Mouse (Mus musculus) intestine, embryonic 15.5 days (tissue): ENCODE measurements around the gene Zar1. TPM values are rescaled to one million over a fixed set of nuclear protein-coding genes. Genes with fewer than 3 reads are reported as not detected.
"Not testable (repeated sequence)": the region's sequence is repeated elsewhere in the genome, so short reads cannot be mapped to it uniquely, and the experiment has no call there.

Experiments used
- ATAC-seq: fragments of 200-750 bp; cut with Nextera tagmentation; 2 replicates; pipeline ENCODE4 v1.8.0; 2017; ENCODE audit warnings: moderate TSS enrichment, moderate library complexity
- H3K27ac ChIP-seq: fragments of 300-500 bp; sonication (generic); 2 replicates; pipeline ENCODE4 v1.5.1; 2015; ENCODE audit warnings: mild to moderate bottlenecking, inconsistent platforms
- H3K27me3 ChIP-seq: fragments of 300-500 bp; sonication (generic); replicated peaks from 2 replicates; pipeline ENCODE4 v1.6.1; 2015; ENCODE audit warnings: inconsistent platforms
- H3K36me3 ChIP-seq: fragments of 300-500 bp; sonication (generic); 2 replicates; pipeline ENCODE4 v1.6.1; 2015; ENCODE audit warnings: inconsistent platforms
- H3K4me1 ChIP-seq: fragments of 300-500 bp; sonication (generic); replicated peaks from 2 replicates; pipeline ENCODE4 v1.6.1; 2015; ENCODE audit warnings: inconsistent platforms
- H3K4me2 ChIP-seq: fragments of 300-500 bp; sonication (generic); replicated peaks from 2 replicates; pipeline ENCODE4 v1.6.1; 2015; ENCODE audit warnings: mild to moderate bottlenecking, inconsistent platforms
- H3K4me3 ChIP-seq: fragments of 300-500 bp; sonication (generic); replicated peaks from 2 replicates; pipeline ENCODE4 v1.5.1; 2015; ENCODE audit warnings: inconsistent platforms
- H3K9ac ChIP-seq: fragments of 300-500 bp; sonication (generic); 2 replicates; pipeline ENCODE4 v1.6.1; 2015; ENCODE audit warnings: inconsistent platforms
- H3K9me3 ChIP-seq: fragments of 300-500 bp; sonication (generic); 2 replicates; pipeline ENCODE4 v1.6.1; 2016; ENCODE audit warnings: inconsistent platforms
- WGBS: fragments of 180-500 bp; shearing (Covaris S2); methylation state at CpG from one replicate; pipeline ENCODE4 v1.1.7; 2015; 5-methylcytosine and 5-hydroxymethylcytosine counted together
- polyA plus RNA-seq: library from polyadenylated mRNA; unstranded; fragments of >200 nt; fragmentation: Nextera tagmentation; extraction: Ambion mirVana; gene quantifications from 2 replicates; pipeline ENCODE4 v1.2.1, GENCODE M21; 2015

Zar1 gene
- polyA plus RNA-seq = 0.15 and 0.31 TPM in 2 replicates

DNA sequence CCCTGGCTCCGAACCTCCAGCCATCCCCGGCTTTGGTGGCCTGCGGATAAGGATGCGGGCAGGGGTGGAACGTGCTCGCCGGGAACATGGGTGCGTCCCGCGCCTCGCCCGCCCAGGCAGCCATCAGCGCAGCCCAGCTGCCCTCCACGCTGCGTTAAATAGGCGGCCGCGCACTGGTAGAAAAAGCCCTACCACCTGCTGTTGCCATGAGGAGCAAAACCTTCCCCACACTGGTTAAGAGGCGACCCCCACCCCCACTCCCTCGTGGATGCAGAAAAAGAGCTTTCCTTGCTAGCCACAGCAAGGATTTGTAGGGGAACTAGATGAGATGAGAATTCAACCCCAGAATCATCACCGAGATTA is at the start of gene Zar1:
Zar1 (minus strand) TSS at position 285 of the 363 bp plus-strand sequence.
- WGBS = 17% methylated on average over 14 of the region's 21 CpGs
- H3K36me3 ChIP-seq, H3K27me3 ChIP-seq, H3K9me3 ChIP-seq, H3K4me1 ChIP-seq, H3K27ac ChIP-seq: not testable (repeated sequence)
- peak; percentile 62 for ATAC-seq
- Histone ChIP-seq H3K9ac (peak within 1 kb of the TSS; percentile 42), H3K4me3 (peak within 1 kb of the TSS; percentile 43), H3K4me2 (peak within 1 kb of the TSS; percentile 91)

DNA sequence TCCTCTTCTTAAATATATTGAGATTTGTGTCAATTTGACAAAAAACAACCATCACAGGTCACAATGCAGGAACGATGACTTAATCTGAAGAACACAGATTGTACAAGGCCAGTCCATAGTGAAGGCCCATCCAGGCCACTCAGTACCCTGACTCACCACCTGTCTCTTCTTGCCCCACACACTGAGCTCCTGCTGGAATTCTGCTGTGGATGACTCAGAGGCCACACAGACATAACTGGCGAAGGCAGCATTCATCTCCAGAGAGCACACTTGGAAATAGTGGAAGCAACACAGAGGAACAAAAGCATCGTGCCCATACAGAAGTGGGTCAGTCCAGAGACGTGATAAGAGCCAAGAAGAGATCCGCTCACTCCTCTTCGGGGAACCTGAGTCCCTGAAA is 49.0 kb upstream of the Zar1 start:
- Histone ChIP-seq H3K9ac (no peak overlapping the region), H3K9me3 (no peaks in the 10 kb centered on the region), H3K4me2 (no peak overlapping the region), H3K4me3 (no peak overlapping the region), H3K36me3 (no peaks in the 10 kb centered on the region), H3K27me3 (no peaks in the 10 kb centered on the region), H3K27ac (no peak overlapping the region), H3K4me1 (no peaks in the 10 kb centered on the region)
- WGBS = 90% methylated on average over 6 of the region's 6 CpGs
- ATAC-seq = no peak

DNA sequence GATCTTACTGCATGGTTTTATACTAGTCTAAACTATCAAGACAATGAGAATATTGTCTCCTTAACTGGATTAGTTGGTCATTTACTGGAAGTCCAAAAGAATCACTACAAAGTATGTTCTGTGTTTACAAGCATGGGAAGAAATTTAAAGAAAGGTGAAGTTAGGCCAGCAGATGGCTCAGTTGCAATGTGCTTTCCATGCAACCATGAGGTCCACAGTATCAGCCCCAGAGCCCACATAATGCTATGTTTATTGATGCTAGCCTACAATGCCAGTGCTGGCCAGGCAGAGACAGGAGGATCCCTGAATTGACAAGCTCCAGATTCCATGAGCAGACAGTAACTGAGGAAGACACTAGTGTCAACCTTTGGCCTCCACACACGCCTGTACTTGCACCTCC is 40.0 kb upstream of the Zar1 start:
- H3K27me3 ChIP-seq = no peaks in the 10 kb centered on the region
- no peaks in the 10 kb centered on the region for H3K4me1 ChIP-seq
- no peak overlapping the region for H3K9ac ChIP-seq
- H3K27ac ChIP-seq = no peak overlapping the region
- no peaks in the 10 kb centered on the region for H3K9me3 ChIP-seq
- H3K4me2 ChIP-seq = no peak overlapping the region
- no peak overlapping the region for H3K4me3 ChIP-seq
- no peak for ATAC-seq
- H3K36me3 ChIP-seq = no peaks in the 10 kb centered on the region
- 95% methylated on average over 1 of the region's 1 CpGs for WGBS

DNA sequence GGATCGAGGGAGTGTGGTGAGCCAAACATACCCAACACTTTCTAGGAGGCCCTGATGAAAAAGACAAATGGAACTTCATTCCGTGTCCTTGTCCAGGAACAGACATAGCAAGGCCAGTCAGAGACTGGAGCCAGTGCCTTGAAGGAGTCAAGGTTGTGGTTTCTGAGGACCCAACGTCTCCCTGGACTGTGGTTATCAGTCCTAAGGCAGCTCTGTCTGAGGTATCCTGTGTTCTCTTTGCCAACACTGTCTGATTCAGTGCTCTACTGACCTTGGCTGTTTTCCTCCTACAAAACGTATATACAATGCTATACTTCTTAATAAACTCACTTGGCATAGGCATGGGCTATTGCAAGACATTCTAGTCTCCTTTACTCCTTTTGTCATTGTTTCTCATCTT is 36.4 kb upstream of the Zar1 start:
- H3K27me3 ChIP-seq = no peaks in the 10 kb centered on the region
- H3K4me2 ChIP-seq = no peak overlapping the region
- no peak overlapping the region for H3K27ac ChIP-seq
- H3K4me3 ChIP-seq = no peak overlapping the region
- no peak for ATAC-seq
- WGBS = 85% methylated on average over 4 of the region's 4 CpGs
- H3K9ac ChIP-seq = no peak overlapping the region
- no peaks in the 10 kb centered on the region for H3K9me3 ChIP-seq
- H3K4me1 ChIP-seq = no peaks in the 10 kb centered on the region
- H3K36me3 ChIP-seq = no peaks in the 10 kb centered on the region

DNA sequence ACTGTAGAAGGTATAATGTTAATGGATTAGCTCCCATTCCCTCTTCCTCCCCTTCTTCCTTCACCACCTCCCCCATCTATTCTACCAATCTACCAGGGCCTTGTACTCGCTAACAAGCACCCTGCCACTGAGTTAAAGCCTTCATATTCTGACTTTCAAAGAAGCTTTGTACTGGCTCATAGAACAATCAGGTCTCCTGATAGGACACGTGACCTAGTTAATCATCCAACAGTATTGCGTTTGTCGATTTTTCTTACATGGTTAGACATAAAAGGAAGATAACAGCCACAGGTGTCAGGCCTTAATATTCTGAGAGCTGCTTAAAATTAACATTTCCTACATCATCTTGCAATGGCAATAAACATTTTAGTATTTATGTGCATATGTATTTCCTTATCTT is 22.1 kb upstream of the Zar1 start:
- no peaks in the 10 kb centered on the region for H3K27me3 ChIP-seq
- no peak overlapping the region for H3K9ac ChIP-seq
- H3K4me2 ChIP-seq = no peak overlapping the region
- H3K36me3 ChIP-seq = no peaks in the 10 kb centered on the region
- peak; percentile 68; the same call in 1 of the 2 replicates for ATAC-seq
- no peaks in the 10 kb centered on the region for H3K9me3 ChIP-seq
- H3K4me3 ChIP-seq = no peak overlapping the region
- H3K27ac ChIP-seq = no peak overlapping the region
- 77% methylated on average over 4 of the region's 4 CpGs for WGBS
- no peaks in the 10 kb centered on the region for H3K4me1 ChIP-seq

DNA sequence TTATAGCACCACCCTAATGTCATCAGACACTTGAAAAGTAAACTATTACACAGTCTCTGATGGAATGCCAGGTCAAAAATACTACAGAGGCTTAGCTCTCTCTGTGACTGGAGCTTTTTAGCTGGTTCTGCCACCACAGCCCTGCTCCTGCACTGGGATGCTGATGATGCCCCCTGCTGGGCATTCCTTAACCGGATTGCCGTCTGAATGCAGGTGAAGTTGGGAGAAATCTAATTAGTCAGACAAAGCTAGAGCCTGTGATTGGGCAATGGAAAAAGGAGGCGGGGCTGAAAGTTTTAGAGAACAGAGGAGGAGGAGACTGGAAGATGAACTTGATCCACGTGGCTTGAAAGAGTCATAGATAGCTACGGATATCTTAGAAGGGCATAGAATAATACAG is 20.0 kb upstream of the Zar1 start:
- H3K27me3 ChIP-seq = no peaks in the 10 kb centered on the region
- H3K27ac ChIP-seq = no peak overlapping the region
- no peaks in the 10 kb centered on the region for H3K9me3 ChIP-seq
- WGBS = 18% methylated on average over 5 of the region's 5 CpGs
- no peak overlapping the region for H3K4me3 ChIP-seq
- H3K4me1 ChIP-seq = no peaks in the 10 kb centered on the region
- no peaks in the 10 kb centered on the region for H3K36me3 ChIP-seq
- H3K4me2 ChIP-seq = no peak overlapping the region
- no peak overlapping the region for H3K9ac ChIP-seq
- ATAC-seq = peak; percentile 70

DNA sequence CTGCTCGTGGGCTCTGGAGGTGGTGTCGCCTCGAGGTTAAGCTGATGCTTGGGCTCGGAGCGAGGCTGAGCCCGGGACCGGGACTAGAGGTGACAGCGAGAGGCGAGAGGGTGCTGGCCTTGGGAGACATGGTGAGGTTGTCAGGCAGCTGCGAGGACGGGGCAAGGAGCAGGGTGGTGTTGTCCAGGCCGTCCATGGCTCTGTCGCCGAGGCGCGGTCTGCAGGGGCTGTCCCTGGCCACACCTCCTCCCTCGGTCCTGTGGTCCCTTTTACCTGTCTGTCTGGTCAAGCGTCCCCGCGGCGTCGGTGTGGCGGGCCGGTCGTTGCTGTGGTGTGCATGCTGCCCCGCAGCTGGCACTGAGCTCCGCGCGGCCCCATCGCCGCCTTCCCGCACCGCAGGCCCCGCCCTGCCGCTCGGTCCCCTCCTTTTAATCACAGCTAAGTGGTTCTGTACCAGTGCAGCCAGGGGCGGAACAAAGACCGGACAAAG is 6.2 kb upstream of the Zar1 start, which contains the start of gene Gm5868:
Gm5868 (minus strand) TSS at position 360 of the 490 bp plus-strand sequence.
- H3K4me1 ChIP-seq = no peaks in the 10 kb centered on the region; the same call in 1 of the 2 replicates
- ATAC-seq = peak; percentile 75
- peaks cover 8% of the 10 kb centered on the region for H3K27me3 ChIP-seq
- H3K36me3 ChIP-seq = no peaks in the 10 kb centered on the region
- H3K9me3 ChIP-seq = no peaks in the 10 kb centered on the region
- 5% methylated on average over 38 of the region's 38 CpGs for WGBS
- peak within 1 kb of the TSS; percentile 39 for H3K4me3 ChIP-seq
- peak within 1 kb of the TSS; percentile 79 for H3K4me2 ChIP-seq
- no peak within 1 kb of the TSS for H3K27ac ChIP-seq
- H3K9ac ChIP-seq = peak within 1 kb of the TSS; percentile 30

DNA sequence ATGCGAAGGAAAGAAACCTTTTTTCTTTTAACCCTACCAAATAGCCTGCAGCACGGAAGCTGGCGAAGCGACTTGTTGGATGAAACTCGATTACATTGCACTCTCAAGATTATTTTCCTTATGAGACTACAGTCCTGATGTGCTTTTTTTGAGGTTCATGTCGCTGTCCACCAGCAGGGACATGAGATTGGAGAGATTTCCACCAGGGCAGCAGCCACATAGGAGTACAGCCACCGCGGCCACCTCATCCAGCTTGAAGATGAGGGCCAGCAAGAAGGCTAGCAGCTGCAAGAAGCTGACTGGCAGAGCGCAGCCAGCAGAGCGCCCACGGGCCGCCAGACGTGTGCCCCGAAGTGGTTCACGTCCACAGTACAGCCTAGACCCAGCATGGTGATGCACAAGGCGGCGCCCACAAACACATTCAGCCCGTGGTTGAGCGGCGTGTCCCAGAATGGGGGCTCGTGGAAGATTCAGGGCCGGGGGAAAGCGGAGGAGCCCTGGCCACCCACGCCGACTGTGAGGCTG is 5.7 kb upstream of the Zar1 start:
- Histone ChIP-seq H3K4me2 (peak overlapping the region; percentile 79), H3K9ac (peak overlapping the region; percentile 30; the same call in 1 of the 2 replicates), H3K4me3 (peak overlapping the region; percentile 39)
- not testable (repeated sequence) for H3K27me3 ChIP-seq, H3K4me1 ChIP-seq, H3K27ac ChIP-seq, H3K9me3 ChIP-seq, H3K36me3 ChIP-seq
- peak; percentile 25; the same call in 1 of the 2 replicates for ATAC-seq
- 43% methylated on average over 25 of the region's 25 CpGs for WGBS

DNA sequence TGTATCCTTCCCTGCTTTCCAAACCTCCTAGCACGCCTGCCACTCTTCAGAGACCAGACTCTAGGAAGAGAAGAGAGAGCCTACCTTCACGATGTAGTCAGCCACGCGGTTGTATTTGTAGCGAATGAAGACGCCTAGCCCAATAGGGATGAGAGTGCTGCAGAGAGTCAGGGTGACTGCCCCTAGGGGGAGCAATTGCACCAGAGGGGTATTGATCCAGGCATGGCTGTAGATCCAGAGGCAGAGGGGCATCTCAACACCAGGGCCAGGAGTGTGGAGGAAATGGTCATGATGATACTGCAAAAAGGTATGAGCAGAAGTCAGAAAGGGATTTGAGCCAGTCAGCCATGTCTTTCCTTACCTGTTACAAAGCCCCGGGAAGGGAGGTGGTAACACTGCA is 5.1 kb upstream of the Zar1 start:
- H3K4me2 ChIP-seq, H3K4me1 ChIP-seq, H3K27me3 ChIP-seq, ATAC-seq, H3K27ac ChIP-seq, H3K36me3 ChIP-seq, H3K9me3 ChIP-seq, H3K9ac ChIP-seq, H3K4me3 ChIP-seq: not testable (repeated sequence)
- WGBS = 50% methylated on average over 7 of the region's 7 CpGs

DNA sequence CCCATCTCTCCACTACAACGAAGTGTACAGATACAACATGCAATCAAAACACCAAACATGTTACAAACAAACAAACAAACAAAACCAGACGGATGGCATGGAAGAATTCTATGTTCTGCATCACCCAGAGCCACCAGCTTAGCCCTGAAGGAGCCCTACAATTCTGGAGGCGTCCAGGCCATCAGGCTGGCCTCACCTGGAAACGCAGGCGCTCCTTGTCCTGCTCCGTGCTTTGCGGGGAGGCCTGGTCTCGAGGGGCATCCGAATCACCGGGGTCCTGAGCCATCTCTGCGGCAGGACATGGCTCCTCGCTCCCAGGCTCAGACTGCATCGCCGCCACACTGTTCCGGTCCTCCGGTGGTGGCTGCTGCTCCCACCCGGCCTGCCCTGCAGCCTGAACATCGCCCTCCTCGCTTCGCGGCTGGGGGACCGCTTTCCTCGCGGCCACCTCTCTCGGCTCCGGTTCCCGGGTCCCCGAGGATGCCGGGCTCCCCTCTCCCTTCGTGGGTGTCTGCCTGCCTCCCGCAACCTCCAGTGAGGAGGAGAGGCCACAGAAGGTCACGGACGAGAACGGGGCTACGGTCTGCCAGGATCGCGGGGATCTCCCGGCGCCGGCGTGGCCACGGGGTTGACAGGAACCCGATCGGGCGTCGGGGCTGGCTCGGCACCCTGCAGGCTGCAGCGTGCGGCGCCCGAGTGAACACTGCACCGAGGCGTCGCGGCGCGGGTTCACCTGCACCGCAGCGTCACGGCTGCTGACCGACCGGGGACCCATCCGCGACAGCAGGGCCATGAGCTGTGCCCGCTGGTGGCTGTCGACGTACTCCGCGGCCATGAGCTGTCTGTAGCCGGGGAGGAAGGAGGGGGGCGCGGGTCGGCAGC is 725 bp downstream of the Zar1 start:
- H3K27ac ChIP-seq, H3K27me3 ChIP-seq, H3K9me3 ChIP-seq, H3K36me3 ChIP-seq, H3K4me1 ChIP-seq: not testable (repeated sequence)
- 9% methylated on average over 42 of the region's 73 CpGs for WGBS
- H3K4me2 ChIP-seq = peak overlapping the region; percentile 91
- ATAC-seq = peak; percentile 79
- H3K4me3 ChIP-seq = peak overlapping the region; percentile 43
- peak overlapping the region; percentile 42 for H3K9ac ChIP-seq

DNA sequence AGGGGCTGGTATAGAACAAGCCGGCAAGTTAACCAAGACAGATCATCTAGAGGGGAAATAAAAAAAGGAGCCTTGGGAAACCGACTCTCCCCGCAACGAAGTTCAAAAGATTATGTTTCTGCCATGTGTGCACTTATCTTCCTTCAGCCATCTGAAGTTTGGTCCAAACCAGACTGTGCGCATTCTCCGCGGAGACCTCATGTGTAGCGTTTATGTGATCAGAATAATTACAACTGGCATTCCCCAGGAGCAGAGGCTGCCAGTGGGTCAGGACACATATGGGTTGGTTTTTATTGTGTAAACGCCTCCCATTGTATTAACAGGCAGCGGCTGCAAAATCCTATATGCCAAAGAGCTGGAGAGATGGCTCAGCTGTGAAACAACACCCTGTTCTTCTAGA is 1.5 kb downstream of the Zar1 start:
- not testable (repeated sequence) for H3K9me3 ChIP-seq, H3K27me3 ChIP-seq, H3K36me3 ChIP-seq, H3K4me1 ChIP-seq, H3K4me3 ChIP-seq, H3K4me2 ChIP-seq, H3K27ac ChIP-seq, H3K9ac ChIP-seq, ATAC-seq
- WGBS = 53% methylated on average over 10 of the region's 10 CpGs

DNA sequence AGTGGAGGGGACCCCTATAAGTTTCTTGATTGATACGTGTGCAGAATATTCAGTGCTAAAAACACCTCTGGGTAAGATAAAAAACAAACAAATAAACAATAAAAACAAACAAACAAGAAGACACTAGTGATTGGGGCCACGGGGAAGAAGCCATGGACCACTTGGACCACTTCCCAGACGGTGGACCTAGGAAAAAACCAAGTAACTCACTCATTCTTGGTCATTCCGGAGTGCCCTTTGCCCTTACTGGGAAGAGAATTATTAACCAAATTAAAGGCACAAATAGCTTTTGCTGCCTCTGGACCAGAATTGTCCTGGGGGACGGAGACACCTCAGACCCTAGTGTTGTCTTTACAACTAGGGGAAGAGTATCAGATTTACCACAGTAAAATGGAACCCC is 15.4 kb downstream of the Zar1 start:
- no peak for ATAC-seq
- Histone ChIP-seq H3K4me2 (no peak overlapping the region), H3K27me3 (no peaks in the 10 kb centered on the region), H3K9ac (no peak overlapping the region), H3K36me3 (no peaks in the 10 kb centered on the region), H3K4me3 (no peak overlapping the region), H3K4me1 (no peaks in the 10 kb centered on the region), H3K27ac (no peak overlapping the region), H3K9me3 (0 out of 2 replicates have a peak, but pooled peaks cover 6% of the 10 kb centered on the region)
- WGBS = 84% methylated on average over 5 of the region's 5 CpGs

DNA sequence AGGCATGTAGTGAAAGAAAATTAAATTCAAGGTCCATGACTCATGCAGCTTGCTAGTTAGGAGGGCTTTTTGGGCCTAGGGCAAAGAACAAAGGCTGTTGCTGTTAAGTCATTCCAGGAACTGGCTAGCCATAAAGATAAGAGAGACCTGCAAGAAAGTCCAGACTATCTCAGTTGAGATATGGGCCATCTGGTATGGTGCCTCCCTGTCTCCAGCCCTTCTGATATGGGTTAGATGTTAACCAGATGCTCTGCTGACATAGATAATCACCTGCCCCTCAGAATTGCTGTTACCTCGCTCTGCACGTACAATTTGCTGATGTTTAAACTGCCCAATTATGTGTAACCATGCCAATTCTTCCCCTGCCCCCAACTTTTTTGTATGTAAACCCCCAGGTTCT is 17.9 kb downstream of the Zar1 start:
- H3K4me2 ChIP-seq, H3K9ac ChIP-seq, ATAC-seq, H3K36me3 ChIP-seq, H3K9me3 ChIP-seq, H3K27me3 ChIP-seq, H3K4me3 ChIP-seq, H3K27ac ChIP-seq, H3K4me1 ChIP-seq: not testable (repeated sequence)
- 63% methylated on average over 2 of the region's 2 CpGs for WGBS
